Mouse (Mus musculus): ENCODE measurements around the gene 2010111I01Rik.

- TF ChIP-seq CTCF (IDR thresholded peaks at IDR 0.05; ENCODE audit: borderline replicate concordance, insufficient read depth, low read length): no peak
- TF ChIP-seq POLR2A (IDR thresholded peaks at IDR 0.05; ENCODE audit: low read depth, low read length): no peak
These were observed 216.0 kb downstream of the 2010111I01Rik start for GRCm38 (mm10) chr13:63180641-63181235.

Measured in embryonic fibroblast, embryonic 13.5 days (primary cell).